Mouse (Mus musculus): ENCODE results near the gene Tnnt3. TPM values are rescaled to one million over a fixed set of nuclear protein-coding genes. Genes with fewer than 3 reads are reported as not detected.

Gene Tnnt3
- polyA plus RNA-seq, 1 experiment from 2014 or later, result 17.1 TPM

DNA sequence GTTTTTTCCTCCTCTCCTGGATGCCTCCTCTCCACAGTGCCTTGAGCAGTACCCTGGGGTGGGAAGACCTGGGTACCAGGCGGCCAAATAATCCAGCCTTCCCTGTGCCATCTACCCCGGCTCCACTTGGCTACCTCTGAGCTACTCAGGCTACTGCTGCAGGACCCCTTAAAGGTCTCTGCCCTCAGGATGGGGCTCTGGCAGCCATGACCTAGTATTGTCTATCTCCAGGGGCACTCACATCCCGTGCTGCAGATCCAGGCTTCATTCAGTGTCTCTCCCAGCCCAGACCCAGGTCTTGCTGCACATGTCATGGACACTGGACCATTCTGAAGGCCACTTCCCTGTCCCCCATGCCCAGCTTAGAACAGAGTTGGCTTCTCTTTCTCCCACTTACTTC is 18.8 kb upstream of the Tnnt3 start:
- Histone ChIP-seq H3K9me3 (replicated peaks; ENCODE audit: control insufficient read depth, low read length) (no peaks in the 10 kb centered on the region), H3K36me3 (ENCODE audit: control insufficient read depth, insufficient read depth) (no peaks in the 10 kb centered on the region), H3K27me3 (ENCODE audit: control insufficient read depth, insufficient read depth, low read length) (no peaks in the 10 kb centered on the region), H3K4me3 (ENCODE audit: low read length) (no peak overlapping the region), H3K9ac (ENCODE audit: low read length) (peak overlapping the region; percentile 23; the same call in 1 of the 2 replicates), H3K4me2 (ENCODE audit: low read depth, low read length) (no peak overlapping the region), H3K27ac (ENCODE audit: low read length) (peak overlapping the region; percentile 86), H3K4me1 (ENCODE audit: control insufficient read depth, insufficient read depth, low read length) (peaks cover 68% of the 10 kb centered on the region)
- ATAC-seq (replicated peaks; ENCODE audit: extremely low read depth, insufficient read depth, low FRiP score), result no peak
- 82% methylated on average over 3 of the region's 3 CpGs for WGBS

DNA sequence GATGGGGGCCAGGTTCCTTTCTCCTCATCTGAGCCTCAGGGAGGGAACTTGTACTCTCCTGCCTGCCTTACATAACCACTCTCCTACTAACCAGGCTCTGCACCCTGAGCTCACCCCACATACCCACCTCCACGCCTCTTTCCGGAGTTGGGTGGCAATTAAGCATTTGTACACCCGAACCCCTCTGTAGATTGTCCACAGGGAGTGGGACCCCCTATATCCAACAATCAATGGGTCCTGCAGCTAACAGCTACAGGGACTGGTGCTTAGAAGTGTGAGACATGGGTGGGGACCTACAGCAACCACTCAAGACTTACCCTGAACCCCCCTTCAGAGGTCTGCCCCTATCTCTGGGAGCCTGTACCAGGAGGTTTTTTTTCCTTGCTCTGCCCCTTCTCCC is 18.0 kb upstream of the Tnnt3 start:
- H3K4me3 ChIP-seq (ENCODE audit: low read length), result no peak overlapping the region
- H3K4me2 ChIP-seq (ENCODE audit: low read depth, low read length), result peak overlapping the region; percentile 60; the same call in 1 of the 2 replicates
- H3K27me3 ChIP-seq (ENCODE audit: control insufficient read depth, insufficient read depth, low read length), result no peaks in the 10 kb centered on the region
- H3K27ac ChIP-seq (ENCODE audit: low read length), result peak overlapping the region; percentile 86
- no peak for ATAC-seq (replicated peaks; ENCODE audit: extremely low read depth, insufficient read depth, low FRiP score)
- 92% methylated on average over 3 of the region's 3 CpGs for whole genome bisulfite sequencing
- no peaks in the 10 kb centered on the region for H3K36me3 ChIP-seq (ENCODE audit: control insufficient read depth, insufficient read depth)
- H3K9ac ChIP-seq (ENCODE audit: low read length), result peak overlapping the region; percentile 82
- H3K9me3 ChIP-seq (replicated peaks; ENCODE audit: control insufficient read depth, low read length), result no peaks in the 10 kb centered on the region
- peaks cover 61% of the 10 kb centered on the region for H3K4me1 ChIP-seq (ENCODE audit: control insufficient read depth, insufficient read depth, low read length)

DNA sequence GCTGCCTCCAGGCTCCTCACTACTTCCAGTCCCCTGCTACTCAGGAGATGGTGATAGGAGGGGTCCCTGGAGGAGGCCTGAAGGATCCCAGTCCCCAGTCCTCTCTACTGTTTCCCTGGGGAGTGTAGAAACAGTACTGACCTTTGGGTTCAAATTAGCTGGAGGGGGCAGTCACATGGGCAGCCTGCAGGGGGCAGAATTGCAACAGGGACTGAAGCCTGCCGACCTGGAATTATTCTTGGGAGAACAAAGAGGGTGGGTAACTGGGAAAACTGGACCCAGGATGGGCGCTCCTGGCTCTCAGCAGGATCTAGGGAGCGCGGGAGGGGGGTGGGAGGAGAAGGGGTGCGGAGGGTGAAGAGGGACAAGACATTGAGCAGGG is 17.5 kb upstream of the Tnnt3 start:
- H3K9ac ChIP-seq (ENCODE audit: low read length), result peak overlapping the region; percentile 82
- H3K4me2 ChIP-seq (ENCODE audit: low read depth, low read length), result peak overlapping the region; percentile 60
- peak overlapping the region; percentile 32 for H3K4me3 ChIP-seq (ENCODE audit: low read length)
- H3K9me3 ChIP-seq (replicated peaks; ENCODE audit: control insufficient read depth, low read length), result no peaks in the 10 kb centered on the region
- H3K4me1 ChIP-seq (ENCODE audit: control insufficient read depth, insufficient read depth, low read length), result peaks cover 56% of the 10 kb centered on the region
- peak overlapping the region; percentile 86 for H3K27ac ChIP-seq (ENCODE audit: low read length)
- ATAC-seq (replicated peaks; ENCODE audit: extremely low read depth, insufficient read depth, low FRiP score), result no peak; the same call in 1 of the 2 replicates
- no peaks in the 10 kb centered on the region for H3K27me3 ChIP-seq (ENCODE audit: control insufficient read depth, insufficient read depth, low read length)
- no peaks in the 10 kb centered on the region for H3K36me3 ChIP-seq (ENCODE audit: control insufficient read depth, insufficient read depth)
- 14% methylated on average over 5 of the region's 5 CpGs for WGBS

DNA sequence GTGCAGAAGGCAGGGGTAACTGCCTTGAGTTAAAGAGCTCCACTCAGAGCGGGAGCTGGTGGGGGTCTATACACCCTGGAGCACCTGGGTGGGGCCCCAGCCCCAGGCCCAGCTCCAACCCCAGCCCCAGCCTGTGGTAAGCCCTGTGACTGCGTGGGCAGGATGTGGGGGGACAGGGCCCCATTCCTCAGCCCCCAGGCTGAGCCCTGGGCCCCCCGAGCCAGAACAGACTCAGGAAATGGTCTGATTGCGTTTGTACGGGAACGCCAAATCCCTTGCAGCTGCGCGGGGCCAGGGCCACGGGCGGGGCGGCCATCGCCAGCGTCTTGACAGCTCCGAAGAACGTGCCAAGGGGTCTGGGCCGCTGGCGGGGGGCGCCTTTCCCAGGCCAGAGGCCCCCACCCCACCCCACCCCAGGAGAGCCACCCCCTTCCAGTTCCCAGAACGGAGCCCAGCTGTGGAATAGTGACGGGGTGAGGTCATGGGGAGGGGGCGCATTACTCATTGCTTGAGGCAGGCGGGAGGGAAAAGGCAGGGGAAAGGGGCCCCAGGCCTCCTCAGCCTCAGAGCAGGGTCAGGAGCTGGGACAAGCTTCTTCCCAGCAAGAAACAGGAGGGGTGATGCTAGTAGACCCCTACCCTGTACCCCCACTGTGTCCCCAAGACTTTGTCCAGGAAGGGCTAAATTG is 16.9 kb upstream of the Tnnt3 start:
- no peaks in the 10 kb centered on the region for H3K36me3 ChIP-seq (ENCODE audit: control insufficient read depth, insufficient read depth)
- ATAC-seq (replicated peaks; ENCODE audit: extremely low read depth, insufficient read depth, low FRiP score), result peak; percentile 74
- peak overlapping the region; percentile 86 for H3K27ac ChIP-seq (ENCODE audit: low read length)
- no peaks in the 10 kb centered on the region for H3K9me3 ChIP-seq (replicated peaks; ENCODE audit: control insufficient read depth, low read length)
- peak overlapping the region; percentile 32 for H3K4me3 ChIP-seq (ENCODE audit: low read length)
- 4% methylated on average over 22 of the region's 22 CpGs for WGBS
- H3K27me3 ChIP-seq (ENCODE audit: control insufficient read depth, insufficient read depth, low read length), result no peaks in the 10 kb centered on the region
- peaks cover 54% of the 10 kb centered on the region for H3K4me1 ChIP-seq (ENCODE audit: control insufficient read depth, insufficient read depth, low read length)
- H3K4me2 ChIP-seq (ENCODE audit: low read depth, low read length), result peak overlapping the region; percentile 60
- H3K9ac ChIP-seq (ENCODE audit: low read length), result peak overlapping the region; percentile 82

DNA sequence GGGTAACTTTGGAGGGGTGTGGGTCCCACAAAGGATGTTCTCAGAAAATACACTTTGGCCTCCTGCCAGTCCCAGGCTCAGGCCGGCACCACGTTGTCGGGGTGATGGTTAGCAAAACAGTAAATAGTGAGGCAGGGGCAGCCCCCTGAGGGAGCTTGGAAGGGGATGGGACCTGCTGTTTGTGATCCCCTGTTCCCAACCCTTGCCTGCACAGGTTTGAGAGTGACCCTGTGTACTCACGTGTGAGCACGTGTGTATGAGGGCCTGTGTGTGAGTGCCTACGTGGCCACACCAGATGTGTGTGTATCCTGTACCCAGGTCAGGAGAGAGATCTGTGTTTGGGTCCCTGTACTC is 16.4 kb upstream of the Tnnt3 start:
- peak overlapping the region; percentile 82 for H3K9ac ChIP-seq (ENCODE audit: low read length)
- no peaks in the 10 kb centered on the region for H3K9me3 ChIP-seq (replicated peaks; ENCODE audit: control insufficient read depth, low read length)
- peak overlapping the region; percentile 60 for H3K4me2 ChIP-seq (ENCODE audit: low read depth, low read length)
- ATAC-seq (replicated peaks; ENCODE audit: extremely low read depth, insufficient read depth, low FRiP score), result peak; percentile 30
- peak overlapping the region; percentile 86 for H3K27ac ChIP-seq (ENCODE audit: low read length)
- H3K4me1 ChIP-seq (ENCODE audit: control insufficient read depth, insufficient read depth, low read length), result peaks cover 59% of the 10 kb centered on the region
- peak overlapping the region; percentile 32 for H3K4me3 ChIP-seq (ENCODE audit: low read length)
- no peaks in the 10 kb centered on the region for H3K36me3 ChIP-seq (ENCODE audit: control insufficient read depth, insufficient read depth)
- no peaks in the 10 kb centered on the region for H3K27me3 ChIP-seq (ENCODE audit: control insufficient read depth, insufficient read depth, low read length)
- 7% methylated on average over 6 of the region's 6 CpGs for WGBS

DNA sequence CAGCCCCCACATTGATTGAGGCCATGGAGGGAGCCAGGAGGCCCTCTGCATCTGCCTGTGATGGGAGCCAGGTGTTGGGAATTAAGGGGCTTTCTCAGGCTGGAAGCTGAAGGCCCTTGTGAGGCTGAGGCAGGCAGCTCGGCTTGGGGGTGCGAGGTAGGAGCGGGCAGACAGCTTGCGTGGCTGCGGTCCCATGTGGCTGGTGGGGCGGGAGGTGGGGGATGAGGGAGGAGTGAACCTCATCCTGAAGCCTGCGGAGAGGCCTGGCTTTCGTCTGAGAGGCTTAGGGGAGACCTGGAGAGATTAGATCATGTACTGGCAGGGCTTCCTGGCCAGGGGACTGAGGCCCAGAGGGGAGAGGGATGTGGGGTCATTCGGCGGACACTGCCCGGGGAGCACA is 15.5 kb upstream of the Tnnt3 start:
- Histone ChIP-seq H3K4me1 (ENCODE audit: control insufficient read depth, insufficient read depth, low read length) (peaks cover 65% of the 10 kb centered on the region), H3K27me3 (ENCODE audit: control insufficient read depth, insufficient read depth, low read length) (no peaks in the 10 kb centered on the region), H3K4me2 (ENCODE audit: low read depth, low read length) (no peak overlapping the region), H3K9me3 (replicated peaks; ENCODE audit: control insufficient read depth, low read length) (no peaks in the 10 kb centered on the region), H3K36me3 (ENCODE audit: control insufficient read depth, insufficient read depth) (no peaks in the 10 kb centered on the region), H3K27ac (ENCODE audit: low read length) (peak overlapping the region; percentile 86), H3K4me3 (ENCODE audit: low read length) (no peak overlapping the region), H3K9ac (ENCODE audit: low read length) (peak overlapping the region; percentile 82)
- WGBS, result 15% methylated on average over 11 of the region's 11 CpGs
- ATAC-seq (replicated peaks; ENCODE audit: extremely low read depth, insufficient read depth, low FRiP score), result peak; percentile 38

DNA sequence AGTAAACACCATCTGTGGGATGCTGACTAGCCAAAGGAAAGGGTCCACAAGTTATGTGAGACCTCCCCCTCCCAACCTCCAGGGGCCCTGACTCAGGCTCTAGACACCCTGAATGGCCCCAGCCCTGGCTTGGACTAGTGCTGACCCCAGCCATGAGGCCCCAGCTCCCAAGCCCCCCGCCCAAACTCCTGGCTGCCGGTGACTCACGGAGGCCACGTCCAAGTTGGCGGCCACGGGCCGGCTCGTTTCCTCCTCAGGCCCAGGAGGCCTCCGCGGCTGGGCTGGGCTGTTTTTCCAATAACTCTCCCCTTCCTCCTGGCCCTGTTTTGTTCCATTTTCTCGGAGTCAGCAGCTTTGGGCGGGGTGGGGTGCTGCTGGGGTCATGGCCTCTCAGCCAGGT is 13.9 kb upstream of the Tnnt3 start:
- Histone ChIP-seq H3K27ac (ENCODE audit: low read length) (peak overlapping the region; percentile 86), H3K4me2 (ENCODE audit: low read depth, low read length) (no peak overlapping the region), H3K4me3 (ENCODE audit: low read length) (no peak overlapping the region), H3K4me1 (ENCODE audit: control insufficient read depth, insufficient read depth, low read length) (peaks cover 61% of the 10 kb centered on the region), H3K9me3 (replicated peaks; ENCODE audit: control insufficient read depth, low read length) (no peaks in the 10 kb centered on the region), H3K9ac (ENCODE audit: low read length) (no peak overlapping the region), H3K27me3 (ENCODE audit: control insufficient read depth, insufficient read depth, low read length) (no peaks in the 10 kb centered on the region), H3K36me3 (ENCODE audit: control insufficient read depth, insufficient read depth) (no peaks in the 10 kb centered on the region)
- WGBS, result 76% methylated on average over 12 of the region's 12 CpGs
- no peak for ATAC-seq (replicated peaks; ENCODE audit: extremely low read depth, insufficient read depth, low FRiP score)

DNA sequence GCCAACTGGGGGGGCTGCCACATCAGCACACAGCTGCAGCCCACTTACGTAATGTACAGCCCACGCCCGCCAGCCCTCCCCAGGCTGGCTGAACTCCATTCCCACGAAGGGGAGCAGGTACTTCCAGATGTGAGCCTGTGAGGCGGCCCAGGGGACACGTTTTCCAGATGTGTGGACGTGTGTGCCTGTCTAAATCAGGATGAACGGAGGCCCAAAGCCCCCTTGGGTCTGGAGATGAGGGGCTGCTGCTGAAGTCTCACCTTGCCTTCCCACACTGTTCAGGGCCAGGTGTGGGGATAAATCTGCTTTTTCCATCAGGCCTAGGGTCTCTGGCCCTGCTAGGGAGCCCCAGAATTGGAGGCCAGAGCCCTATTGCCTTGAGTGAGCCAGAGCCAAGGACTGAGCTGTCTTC is 11.9 kb upstream of the Tnnt3 start:
- Histone ChIP-seq H3K4me3 (ENCODE audit: low read length) (no peak overlapping the region), H3K36me3 (ENCODE audit: control insufficient read depth, insufficient read depth) (peaks cover 3% of the 10 kb centered on the region; the same call in 1 of the 2 replicates), H3K4me2 (ENCODE audit: low read depth, low read length) (no peak overlapping the region), H3K27me3 (ENCODE audit: control insufficient read depth, insufficient read depth, low read length) (no peaks in the 10 kb centered on the region), H3K4me1 (ENCODE audit: control insufficient read depth, insufficient read depth, low read length) (peaks cover 42% of the 10 kb centered on the region), H3K9ac (ENCODE audit: low read length) (peak overlapping the region; percentile 59), H3K9me3 (replicated peaks; ENCODE audit: control insufficient read depth, low read length) (no peaks in the 10 kb centered on the region), H3K27ac (ENCODE audit: low read length) (peak overlapping the region; percentile 76)
- ATAC-seq (replicated peaks; ENCODE audit: extremely low read depth, insufficient read depth, low FRiP score), result no peak
- WGBS, result 75% methylated on average over 8 of the region's 8 CpGs

DNA sequence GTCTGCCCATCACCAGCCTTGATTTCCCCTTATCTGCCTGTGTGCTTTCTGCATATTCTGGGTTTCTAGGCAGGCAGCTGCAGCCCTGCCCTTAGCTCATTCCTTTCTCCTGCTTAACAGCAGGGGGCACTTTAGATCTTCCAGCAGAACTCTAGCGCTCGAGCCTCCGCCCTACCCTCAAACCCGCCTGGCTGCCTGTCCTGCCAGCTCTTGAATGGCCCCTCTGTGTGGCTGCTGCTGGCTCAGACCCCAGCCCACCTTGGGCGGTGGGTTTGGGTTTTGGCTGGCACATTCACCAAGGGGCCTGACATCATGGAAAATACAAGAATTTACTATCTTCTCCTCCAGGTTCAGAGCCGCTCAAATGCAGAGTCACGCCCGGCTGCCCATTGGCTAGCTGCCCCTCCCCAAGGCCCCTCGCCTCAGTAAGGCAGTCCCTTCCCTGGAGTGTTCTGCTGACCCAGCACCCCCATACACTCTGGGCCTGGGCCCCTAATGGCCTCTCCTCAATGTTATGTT is 11.2 kb upstream of the Tnnt3 start:
- H3K9ac ChIP-seq (ENCODE audit: low read length), result peak overlapping the region; percentile 59
- H3K27me3 ChIP-seq (ENCODE audit: control insufficient read depth, insufficient read depth, low read length), result no peaks in the 10 kb centered on the region
- H3K36me3 ChIP-seq (ENCODE audit: control insufficient read depth, insufficient read depth), result peaks cover 3% of the 10 kb centered on the region; the same call in 1 of the 2 replicates
- peaks cover 36% of the 10 kb centered on the region for H3K4me1 ChIP-seq (ENCODE audit: control insufficient read depth, insufficient read depth, low read length)
- H3K4me2 ChIP-seq (ENCODE audit: low read depth, low read length), result no peak overlapping the region
- H3K27ac ChIP-seq (ENCODE audit: low read length), result peak overlapping the region; percentile 76
- no peak overlapping the region for H3K4me3 ChIP-seq (ENCODE audit: low read length)
- no peaks in the 10 kb centered on the region for H3K9me3 ChIP-seq (replicated peaks; ENCODE audit: control insufficient read depth, low read length)
- 26% methylated on average over 9 of the region's 9 CpGs for WGBS
- ATAC-seq (replicated peaks; ENCODE audit: extremely low read depth, insufficient read depth, low FRiP score), result peak; percentile 29; the same call in 1 of the 2 replicates
